Mouse (Mus musculus) right cerebral cortex, postnatal 36 days (tissue): ENCODE measurements around the gene Agr2.

Experiments used
- DNase-seq, 2 experiments: peaks; one replicate each; pipeline ENCODE4 v3.0.0; 2022; ENCODE audit warnings: low spot score in 2 of 2, mixed read lengths in 1 of 2

Gene Agr2

DNA sequence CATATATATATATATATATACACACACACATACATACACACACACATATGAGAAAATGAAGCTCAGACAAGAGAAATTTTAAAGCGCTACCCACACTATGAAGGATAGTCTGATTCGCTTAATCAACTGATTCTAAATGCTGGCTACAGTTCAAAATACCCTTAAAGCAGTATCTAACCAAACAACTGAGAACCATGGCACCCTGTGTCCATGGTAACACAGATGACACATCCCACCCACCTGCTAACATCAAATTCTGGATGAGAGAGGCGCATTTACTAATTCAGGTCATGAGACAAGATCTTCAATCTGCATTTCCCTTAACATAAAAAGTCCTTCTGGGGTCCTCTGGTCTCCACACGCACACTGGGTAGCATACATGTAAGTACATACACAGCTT lies 33.4 kb downstream of the Agr2 start:
- DNase-seq: no peak

DNA sequence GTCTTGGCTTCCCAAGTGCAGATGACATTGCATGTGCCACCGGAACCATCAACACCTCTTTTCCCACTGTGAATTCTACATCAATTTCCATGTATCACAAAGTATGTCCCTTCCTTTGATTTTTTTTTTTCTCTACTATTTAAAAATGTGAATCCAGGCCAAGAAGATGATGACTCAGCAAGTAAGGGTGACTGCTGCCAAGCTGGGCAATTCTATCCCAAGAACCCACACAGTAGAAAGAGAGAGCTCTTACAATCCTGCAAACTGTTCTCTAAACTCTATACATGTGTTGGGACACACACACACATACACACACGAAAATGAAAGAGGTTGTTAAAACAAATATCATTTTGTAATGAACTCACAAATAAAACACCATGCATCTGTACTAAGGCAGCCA lies 34.5 kb downstream of the Agr2 start:
- peak in 1 of 2 experiments; percentile 33 for DNase-seq

DNA sequence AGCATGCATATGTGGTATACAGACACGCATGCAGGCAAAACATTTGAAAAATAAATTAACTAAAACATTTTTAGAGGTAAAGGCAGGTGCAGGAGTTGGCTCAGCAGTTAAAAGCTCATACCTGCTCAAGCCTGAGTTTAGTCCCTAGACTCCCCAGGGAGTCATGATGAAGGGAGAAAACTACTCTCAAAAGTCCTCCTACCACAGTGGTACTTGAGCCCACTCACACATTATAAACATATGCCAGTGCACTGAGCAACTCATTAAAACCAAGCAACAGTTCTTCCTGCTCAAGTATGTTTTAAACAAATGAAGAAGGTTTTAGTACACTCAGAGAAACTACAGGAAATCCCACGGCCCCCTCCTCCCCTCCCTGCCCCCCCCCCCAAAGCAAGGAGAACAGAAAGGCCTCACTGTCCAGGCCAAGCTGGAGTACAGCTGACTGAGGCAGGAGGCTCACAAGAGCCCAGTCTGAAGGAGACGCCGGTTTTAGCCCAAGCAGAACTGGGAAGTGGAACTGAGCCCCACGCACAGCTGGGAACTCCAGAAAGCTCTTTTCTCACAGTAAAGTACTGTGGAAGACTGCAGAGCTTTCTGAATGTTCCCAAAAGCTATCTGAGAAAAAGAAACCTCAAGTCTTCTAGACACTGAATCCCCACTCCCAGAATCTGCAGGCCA lies 36.4 kb downstream of the Agr2 start:
- DNase-seq: peak in 1 of 2 experiments; percentile 64

DNA sequence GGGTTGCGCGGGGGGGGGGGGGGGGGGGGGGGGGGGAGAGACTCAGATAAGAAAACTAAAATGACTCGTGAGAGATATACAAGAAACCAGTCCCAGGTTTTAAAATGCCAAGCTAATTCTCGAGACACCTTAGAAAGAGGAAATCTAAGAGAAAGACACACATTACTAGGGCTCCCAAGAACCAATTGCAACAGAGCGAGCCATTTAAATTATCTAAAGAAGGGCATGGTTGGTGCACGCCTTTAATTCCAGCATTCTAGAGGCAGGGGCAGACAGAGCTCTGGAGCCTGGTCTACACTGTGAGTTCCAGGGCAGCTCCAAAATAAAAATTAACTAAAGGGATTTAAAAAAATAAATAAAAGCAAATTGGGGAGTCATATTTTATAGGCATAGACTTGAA lies 37.0 kb downstream of the Agr2 start:
- no peak for DNase-seq

DNA sequence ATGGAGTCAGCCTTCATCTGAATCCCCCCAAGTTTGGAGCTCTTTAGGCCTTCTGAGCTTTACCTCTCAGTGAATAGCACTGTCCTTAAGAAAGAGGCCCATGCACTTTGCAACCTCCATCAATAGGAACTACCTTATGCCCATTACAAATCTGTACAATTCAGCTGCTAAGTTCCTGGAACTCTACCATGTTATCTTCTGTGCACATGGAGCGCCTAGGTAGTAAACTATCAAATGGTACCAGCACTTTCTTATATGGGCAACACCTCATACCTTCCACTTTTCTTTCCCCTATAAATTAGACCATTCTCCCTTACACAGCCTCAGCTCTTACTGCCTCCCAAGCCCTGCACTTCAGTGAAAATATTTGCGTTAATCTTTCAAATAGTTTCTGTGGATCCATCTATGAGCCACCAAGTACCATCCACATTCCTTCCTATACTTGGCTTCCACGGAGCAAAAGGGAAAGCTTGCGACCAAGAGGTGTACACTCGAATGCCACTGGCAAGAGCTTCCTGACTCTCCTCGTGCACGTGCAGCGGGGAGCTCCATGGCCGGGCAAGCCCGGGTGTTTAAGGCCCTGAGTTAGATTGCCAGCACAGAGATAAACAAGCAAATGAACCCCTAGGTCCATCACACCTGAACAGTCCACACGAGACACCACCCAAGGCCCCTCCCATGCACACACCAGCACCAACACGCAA lies 38.1 kb downstream of the Agr2 start:
- DNase-seq: no peak

DNA sequence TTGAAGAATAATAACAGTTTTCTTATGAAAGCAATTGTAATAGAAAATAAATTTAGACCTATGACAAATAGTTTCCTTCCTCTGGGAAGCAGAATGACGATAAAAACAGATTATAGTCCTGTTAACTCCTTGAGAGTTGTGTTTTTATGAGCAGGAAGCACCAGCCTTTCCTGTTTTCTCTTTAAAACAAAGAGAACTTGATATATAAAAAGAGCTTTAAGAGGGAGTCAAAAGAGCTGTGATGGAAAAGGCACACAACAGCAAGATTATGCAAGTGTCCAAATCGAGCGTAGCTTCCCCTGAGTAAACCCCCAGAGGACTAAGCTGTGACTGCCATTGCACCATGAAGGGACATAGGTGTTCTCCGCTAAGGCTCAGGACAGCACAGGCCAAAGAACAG lies 39.7 kb downstream of the Agr2 start:
- DNase-seq: no peak

DNA sequence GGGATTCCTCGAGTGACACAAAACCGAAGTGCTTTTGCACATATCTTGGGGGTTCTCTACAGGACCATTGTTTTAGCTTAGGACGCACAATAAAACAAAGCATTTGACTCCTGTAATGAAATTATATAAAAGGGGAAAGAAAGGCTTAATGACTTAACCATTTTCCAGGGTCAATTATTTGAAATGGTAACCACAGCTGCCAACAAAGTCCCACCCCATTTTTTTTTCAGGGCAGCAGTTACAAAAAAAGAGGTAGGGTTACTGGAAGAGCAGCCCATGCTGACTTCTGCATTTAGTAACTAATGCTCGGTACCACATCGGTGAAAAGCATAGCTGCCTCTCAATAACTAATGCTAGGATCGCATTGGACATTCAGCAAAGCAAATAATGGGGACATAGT lies 42.8 kb downstream of the Agr2 start:
- no peak for DNase-seq

DNA sequence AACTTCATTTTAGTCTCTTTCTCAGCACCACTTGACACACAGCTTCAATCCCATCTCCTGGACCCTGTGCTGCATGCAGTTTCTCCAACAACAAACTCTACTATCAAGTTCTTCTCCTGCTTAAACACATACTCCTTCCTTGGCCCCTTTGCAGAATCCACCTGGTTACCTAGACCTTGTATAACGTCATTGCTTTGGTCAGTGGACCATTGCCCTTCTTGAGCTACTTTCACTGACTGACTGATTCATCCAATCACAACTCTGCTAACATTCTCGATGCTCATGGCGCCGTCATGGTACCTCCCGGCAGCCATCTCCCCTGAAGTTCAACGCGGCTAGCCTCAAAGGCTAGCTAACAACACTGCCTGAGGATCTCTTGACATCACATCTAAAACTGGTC lies 43.4 kb downstream of the Agr2 start:
- DNase-seq: no peak

DNA sequence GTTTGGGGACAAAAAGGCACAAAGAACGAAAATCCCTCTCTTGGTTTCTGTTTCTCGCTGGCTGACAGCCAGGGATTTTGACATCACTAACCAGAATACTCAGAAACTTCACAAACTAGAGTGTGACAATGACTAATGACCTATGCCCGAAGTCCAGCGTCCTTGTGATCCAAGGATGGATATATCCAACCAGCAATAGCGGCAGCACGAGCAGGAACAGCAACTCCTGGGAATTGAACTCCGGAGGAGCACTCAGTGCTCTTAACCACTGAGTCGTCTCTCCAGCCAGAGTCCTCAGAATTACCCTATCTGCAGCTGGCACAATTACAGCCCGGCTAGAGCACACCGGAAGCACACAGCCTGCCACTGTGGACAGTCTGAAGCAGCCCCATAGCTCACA lies 44.1 kb downstream of the Agr2 start:
- DNase-seq: no peak

DNA sequence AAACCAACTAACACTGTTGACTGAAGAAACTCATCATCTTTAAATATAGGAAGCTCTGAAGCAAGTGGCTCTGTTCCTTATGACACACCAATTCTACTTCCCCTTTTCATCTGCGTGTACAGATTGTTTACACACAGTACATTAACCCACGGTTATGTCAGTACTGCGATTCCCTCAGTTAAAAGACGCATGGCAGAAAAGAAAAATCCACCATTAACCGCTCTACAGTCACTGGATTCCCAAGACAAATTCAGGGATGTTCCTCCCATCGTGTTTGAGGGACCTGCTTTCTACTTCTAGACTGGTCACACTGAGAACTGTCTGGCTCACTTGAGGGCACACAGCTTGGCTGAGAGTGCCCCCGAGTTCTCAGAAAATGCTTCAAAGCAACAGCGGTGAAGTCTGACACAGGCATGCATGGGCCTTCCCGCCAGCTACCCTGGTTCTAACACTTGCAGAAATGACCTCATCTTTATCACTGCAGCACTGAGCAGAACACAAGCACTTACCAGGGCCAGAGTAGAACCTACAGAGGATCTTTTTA lies 46.9 kb downstream of the Agr2 start:
- no peak for DNase-seq

DNA sequence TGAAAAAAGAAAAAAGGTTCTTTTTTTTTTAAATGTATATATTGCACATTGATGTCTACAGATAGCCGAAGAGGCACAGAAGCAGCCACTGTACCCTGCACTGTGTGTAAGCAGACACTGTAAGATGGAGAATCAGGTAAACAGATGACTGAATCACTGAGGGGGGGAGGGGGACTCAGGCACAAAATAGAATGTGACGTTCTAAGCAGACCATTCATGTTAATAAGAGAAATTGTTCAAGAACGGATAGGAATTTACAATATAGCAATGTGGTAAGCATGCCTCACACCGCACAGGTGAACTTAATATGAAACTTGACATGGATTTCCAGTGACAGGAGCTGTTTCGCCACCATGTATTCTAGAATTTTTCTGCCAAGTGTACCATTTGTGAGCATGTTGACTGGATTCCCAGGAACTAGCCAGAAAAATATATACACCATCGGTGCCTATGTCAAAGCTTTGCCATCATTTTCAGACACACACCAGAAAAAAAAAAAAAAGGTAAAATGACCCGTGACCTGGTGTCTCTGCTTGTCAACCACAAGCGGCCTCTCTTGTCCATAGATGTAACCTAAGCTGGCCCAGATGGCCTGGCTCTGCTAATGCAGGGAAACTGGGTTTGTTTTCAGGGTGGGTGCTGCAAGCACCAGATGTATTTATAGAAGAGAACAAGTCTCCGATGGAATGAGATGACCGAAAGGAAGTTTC lies 48.0 kb downstream of the Agr2 start:
- DNase-seq: no peak

DNA sequence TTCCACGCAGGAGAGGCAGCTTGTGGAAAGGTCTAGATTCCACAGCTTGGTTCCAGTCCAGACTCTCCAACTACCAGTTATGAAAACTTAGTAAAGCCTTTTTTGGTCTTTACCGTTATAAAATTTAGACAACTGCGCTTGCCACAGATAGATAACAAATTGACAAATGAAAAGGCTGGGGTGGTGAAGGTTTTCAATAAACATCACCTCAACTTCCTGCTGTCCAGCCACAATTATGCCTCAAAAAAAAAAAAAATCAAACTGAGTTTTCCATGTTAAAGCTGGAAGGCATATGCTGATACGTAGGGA lies 48.5 kb downstream of the Agr2 start:
- DNase-seq: no peak

DNA sequence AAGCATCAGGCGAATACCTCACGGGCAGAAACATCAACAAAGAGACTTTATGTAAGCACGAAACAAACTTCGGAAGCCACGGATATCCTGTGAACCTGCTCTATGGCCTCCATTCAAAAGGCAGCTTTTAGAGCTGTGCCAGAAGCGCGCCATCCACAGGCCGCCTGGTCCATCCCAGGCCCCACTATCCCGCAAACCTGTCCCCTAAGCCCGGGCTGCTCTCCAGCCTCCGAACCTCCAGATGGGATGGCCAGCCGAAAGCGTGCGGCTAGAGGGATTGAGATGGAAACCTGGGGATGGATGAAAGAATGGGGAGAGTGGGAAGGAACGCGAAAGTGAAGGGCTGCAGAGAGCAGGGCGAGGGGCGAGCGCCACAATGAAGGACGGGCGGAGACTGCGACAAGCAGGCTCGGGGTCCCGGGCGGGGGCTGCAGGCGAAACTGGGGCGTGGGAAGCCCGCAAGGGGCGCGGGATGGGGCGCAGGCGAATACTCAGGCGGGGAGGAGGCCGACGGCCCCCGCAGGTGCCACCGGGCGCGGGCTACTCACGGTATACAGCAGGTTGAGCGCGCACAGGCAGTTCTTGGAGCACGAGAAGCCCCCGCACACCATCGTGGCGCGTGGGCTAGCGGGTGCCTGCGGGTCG lies 49.1 kb downstream of the Agr2 start:
- DNase-seq: peak; percentile 44 to 48

DNA sequence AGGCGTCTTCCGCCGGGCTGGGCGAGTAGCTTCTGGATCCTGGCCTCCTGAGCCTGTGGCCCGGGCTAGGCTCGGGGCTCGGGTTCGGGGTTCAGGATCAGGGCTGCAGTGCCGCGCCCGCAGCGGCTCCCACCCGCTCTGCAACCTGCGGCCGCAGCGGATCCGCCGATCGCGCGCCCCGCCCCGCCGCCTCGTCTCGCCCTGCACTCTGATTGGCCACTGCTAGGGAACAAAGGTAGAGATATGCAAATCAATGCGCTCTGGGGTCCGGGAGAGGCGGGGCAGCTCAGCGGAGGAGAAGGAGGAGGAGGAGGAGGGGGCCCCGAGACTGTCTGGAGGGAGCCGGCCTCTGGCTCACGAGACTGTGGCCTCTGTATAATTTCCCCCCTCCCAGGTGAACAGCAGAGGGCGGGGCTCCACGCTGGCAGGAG lies 49.7 kb downstream of the Agr2 start, which contains the start of gene Tspan13:
Gene Tspan13 (minus strand): TSS at position 153 of the 431 bp plus-strand sequence.
- DNase-seq: peak; percentile 85 to 91

DNA sequence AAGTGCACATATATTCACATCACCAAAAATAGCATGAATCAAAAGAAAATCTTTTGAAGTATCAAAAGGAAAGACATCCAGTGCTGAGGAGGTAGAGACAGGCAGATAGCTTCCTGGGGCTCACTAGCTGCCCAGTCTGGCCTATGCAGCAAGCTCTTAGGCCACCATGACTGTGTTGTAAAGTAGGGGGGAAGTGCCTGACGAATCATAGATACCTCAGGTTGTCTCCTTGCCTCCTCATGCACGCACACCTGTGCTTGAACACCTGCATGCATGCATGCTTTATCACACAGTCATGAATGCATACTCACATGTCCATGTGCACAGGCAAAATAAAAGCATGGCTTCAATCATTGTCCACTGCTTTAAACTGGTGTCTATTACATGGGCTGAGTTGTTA lies 52.0 kb downstream of the Agr2 start:
- no peak for DNase-seq

DNA sequence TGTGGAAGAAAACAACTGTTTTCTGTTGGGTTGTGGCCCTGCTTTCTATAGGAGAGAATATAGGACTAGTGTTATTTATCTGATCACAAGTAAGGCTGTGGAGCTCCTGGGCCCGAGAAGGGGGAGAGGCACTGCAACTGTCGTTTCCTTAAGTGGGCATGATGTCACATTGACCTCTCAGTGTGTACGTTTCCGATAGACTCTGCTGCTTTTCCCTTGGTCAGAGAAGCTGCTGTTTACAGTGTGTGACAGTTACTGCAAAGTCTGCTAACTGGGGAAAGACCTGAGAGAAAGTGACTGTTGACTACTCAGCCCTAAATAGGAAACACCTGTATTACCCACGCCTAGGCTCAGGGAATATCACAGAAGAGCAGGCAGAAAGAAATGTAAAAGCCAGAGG lies 53.5 kb downstream of the Agr2 start:
- DNase-seq: no peak

DNA sequence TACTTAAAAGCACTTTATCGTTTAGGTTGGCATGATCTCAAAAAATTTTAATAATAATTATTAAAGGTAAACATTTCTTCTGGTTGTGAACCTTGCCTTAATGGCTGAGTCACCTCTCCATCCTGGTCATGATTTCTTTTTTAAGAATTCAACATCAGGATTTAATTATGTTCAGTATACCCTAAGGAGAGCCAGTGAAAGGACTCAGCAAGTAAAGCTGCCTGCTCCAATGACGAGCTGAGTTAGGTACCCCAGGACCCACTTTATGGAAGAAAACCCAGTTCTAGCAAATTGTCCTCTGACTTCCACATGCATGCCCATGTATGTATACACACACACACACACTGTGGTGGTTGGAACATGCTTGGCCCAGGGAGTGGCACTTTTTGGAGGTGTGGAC lies 54.9 kb downstream of the Agr2 start:
- DNase-seq: no peak

DNA sequence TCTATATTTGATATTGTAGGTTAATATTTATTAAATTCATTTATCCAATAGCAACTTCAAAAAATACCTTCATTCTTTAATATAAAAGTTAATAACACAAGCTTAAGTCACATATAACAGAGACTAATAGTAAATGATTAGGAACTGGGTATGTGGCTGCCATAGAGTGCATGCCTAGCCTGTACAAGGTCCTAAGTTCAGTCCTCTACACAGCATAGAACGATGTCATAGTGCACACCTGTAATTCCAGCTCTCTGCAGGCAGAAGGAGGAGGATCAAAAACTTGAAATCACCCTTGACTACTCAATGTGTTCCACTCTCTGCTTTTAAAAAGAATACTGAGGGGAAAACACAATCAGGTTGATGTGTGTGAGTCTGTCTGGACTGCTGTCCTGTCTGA lies 57.6 kb downstream of the Agr2 start:
- DNase-seq: no peak
